Mouse (Mus musculus) cerebellum, adult 9-11 months (tissue): ENCODE results near the gene Arid2.
A peak's percentile ranks its signal among the peaks of the same experiment; 100 is the strongest.

ENCODE experiments used
- DNase-seq: peaks from one replicate; pipeline ENCODE4 v3.0.0; 2022

Gene Arid2

DNA sequence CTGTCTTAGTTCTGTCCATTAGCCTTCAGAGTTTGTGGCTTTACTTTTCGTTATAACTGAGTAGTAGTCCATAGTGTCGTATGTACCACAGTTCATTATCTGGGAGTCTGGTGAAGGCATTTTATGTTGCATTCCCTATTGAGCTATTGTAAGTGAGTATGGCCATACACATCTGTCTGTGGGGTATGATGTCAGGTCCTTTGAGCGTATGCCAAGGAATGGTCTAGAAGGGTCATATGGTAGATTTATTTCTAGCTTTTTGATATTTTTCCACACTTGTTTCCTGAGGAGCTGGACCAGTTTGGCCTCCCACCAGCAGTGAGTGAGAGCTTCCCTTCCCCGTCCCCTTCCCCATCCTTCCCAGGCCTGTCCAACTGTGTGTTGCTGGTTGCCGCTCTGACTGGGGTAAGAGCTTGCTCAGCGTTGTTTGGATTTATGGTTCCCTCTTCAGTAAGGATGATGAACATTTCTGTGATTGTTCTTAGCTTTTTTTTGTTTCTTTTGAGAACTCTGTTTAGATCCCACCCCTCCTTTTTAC is 58.1 kb downstream of the Arid2 start:
- DNase-seq: peak; percentile 25

DNA sequence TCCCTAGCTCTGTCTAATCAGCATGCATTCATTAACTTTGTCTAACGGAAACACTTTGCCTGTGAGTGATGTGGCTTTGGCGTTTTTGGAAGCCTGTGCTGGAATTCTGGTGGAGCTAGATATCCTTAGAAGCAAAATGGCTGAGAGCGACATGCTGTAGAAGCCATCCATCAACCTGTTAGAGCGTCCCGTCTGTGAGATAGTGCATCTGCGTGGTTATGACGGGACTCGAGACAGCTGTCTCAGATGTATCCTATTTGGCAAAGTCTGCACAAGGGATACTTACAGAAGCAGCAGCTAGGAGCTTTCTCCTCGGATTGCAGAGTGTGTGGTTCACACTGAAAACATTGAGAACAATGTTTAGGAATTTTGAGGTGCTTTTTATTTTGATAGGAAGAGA is 64.1 kb downstream of the Arid2 start:
- no peak for DNase-seq

DNA sequence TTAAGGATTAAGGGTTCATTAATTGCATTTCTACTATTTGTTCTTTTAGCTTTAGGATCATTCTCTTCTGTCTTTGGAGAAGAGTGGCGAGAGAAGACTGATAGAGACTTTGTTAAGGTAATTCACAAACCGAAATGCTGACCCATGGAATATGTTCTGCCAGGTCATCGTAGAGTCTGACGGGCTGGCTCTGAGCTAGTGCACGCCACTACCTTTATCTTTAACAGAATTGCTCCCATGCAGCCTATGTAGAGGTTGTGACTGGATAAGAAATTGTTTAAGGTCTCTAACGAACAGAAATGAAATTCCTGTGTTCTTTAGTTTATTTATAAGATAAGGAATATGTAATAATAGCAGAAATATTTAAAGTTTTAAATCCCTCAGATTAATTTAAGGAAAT is 71.6 kb downstream of the Arid2 start:
- no peak for DNase-seq

DNA sequence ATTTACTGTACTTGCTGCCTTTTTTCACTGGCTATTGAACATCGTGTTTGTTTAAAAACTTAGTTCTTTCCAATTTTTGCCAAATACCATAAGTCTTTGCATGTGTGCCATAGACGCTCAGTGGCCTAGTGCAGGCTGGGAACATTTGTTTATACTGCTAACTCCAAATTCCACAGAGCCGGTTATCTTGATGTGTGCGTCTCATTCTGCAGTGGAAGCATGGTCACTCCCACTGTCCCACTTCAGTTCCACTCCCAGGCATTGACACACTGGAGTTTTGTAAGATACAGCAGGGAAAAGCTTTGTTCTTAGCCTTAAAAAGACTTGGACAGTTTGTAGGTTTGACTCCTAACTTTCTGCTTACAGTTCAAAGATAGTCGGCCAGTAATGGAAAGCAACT is 73.3 kb downstream of the Arid2 start:
- DNase-seq: no peak

DNA sequence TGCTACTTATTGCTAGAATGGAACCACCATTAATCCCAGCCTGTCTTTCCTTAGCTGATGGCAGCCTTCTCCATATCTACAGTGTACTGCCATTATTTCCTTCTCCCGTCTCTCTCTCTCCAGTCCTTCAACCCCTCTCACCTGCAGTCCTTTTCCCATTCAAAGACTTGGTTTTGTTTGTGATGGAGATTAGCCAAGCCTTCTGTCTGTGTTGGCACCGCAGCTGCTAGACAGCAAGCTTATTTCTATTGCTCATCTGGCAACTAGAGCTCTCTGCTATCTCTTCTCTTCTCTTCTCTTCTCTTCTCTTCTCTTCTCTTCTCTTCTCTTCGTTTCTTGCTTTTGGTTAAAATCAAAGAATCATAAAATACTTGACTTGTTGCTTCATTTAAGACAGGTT is 78.0 kb downstream of the Arid2 start:
- no peak for DNase-seq

DNA sequence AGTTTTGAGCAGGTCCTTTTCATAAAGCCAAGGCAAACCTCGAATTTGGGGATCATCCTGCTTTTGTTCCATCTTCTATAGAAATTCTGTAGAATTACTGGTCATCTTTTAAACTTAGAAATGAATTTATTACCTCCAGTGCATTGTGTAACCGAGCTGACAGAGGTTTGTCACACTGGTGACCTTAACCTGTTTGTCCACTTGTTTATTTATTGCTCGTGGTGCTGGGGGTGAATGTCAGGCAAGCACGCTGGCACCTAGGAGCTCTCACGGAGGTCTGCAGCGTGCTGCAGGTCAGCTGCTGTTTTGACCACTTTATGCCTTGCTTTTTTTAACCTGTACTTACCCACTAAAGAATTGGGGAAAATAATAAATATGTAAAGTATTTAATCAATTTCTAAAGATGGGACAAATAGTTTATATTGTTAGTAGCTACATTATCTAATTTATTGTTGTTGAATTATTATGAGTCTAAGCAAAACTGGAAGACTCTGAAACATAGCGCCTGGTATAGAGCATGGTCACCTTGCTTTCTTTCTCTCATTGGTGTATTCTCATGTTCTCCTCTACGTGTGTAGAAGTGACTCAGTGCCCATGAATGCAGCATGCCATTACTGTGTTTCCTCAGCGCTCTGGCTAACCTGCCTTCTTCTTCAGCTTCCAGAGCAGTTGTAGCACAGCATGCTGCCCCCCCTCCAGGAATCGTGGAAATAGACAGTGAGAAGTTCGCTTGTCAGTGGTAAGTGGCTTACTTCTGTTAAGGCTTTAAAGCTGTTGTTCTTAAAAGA is 79.1 kb downstream of the Arid2 start:
- DNase-seq: no peak

DNA sequence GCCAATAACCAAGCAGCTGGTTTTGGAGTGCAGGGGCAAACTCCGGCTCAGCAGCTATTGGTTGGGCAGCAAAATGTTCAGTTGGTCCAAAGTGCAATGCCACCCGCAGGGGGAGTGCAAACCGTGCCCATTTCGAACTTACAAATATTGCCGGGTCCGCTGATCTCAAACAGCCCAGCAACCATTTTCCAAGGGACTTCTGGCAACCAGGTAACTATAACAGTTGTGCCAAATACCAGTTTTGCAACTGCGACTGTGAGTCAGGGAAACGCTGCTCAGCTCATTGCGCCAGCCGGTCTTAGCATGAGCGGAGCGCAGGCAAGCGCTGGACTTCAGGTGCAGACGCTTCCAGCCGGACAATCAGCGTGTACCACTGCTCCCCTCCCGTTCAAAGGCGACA is 84.0 kb downstream of the Arid2 start:
- no peak for DNase-seq

DNA sequence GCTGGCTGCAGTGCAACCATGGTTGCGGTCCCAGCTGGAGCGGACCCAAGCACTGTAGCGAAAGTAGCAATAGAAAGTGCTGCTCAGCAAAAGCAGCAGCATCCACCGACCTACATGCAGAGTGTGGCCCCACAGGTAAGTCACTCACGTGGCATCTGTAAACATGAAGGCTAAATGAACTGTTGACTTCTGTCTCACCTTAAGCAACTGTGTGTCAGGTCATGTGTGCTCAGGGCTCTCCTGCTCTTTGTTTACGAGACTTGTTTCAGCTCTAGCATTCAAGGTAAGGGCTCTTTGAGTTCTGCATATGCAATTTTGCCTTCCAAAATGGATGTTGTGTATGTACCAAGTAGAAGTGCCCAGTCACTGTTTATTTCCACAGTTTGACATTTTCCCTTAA is 85.3 kb downstream of the Arid2 start:
- DNase-seq: no peak

DNA sequence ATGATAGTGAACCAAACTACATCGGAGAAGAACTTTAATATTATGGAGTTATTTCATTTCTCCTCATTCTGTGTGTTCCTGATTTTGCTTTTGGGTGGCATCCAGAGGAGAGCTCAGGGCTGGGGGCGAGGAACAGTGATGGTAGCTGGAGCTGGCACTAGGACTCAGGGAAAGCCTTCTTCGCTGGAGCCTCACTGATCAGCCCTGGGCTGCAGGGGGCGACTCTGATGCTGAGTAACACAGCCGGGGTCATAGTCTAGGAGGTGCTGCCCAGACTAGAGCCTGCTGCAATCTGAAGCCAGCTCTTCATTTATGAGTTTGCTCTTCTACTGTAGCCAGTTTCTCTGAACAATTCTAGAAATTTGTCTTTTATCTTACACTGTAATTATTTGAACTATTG is 85.8 kb downstream of the Arid2 start:
- DNase-seq: no peak

DNA sequence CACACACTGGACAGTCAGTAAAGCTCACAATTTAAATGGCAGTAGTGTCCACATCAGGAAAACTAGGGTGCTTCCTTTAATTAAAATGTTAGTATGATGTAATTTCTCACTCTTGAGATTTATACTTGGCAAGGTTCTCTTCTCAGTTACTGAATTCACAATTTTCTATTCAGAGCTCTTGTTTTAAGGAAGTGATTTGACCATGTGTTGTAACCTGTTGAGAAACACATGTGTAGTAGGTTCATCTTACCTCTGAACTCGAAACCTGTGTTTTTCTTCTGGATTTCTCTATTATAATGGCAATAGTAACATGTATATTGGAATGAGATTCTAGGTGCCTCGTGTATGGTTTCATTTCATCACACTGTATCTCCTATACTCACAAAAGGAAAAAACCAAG is 88.9 kb downstream of the Arid2 start:
- DNase-seq: no peak

DNA sequence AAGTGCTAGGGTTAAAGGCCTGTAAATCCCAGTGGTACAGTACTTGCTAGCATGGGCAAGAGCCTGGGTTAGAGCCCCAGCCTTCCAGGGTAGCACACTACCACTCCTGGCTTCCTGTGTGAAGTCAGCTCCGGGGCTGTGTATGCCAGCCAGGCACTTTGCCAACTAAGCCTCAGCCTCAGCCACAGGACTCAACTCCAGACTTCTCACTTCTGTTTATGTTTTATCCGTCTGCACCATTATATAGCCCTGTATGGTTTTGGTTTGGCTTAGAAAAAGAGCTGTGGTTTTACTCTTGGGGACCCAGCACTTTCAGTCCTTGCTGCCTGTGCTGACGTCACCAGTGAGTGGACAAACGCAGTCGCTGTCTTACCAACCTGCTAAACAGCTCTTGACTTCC is 89.9 kb downstream of the Arid2 start:
- DNase-seq: peak; percentile 53

DNA sequence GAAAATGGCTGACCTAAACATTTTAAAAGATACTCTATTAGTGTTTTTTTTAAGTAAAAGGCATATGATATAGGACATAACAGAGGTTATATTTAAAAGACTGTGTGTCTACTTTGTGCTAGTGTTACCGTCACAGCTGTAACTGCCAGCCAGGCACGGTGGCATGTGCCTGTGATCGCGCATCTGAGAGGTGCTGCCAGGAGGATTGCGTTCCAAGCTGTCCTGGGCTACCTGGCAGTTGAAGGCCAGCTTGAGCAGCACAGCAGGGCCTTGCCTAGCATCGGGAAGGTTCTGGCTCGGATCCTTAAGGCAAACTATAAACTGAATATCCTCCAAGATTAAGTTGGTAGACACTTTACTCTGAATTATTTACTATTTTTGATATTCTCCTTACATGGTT is 90.4 kb downstream of the Arid2 start:
- DNase-seq: peak; percentile 75

DNA sequence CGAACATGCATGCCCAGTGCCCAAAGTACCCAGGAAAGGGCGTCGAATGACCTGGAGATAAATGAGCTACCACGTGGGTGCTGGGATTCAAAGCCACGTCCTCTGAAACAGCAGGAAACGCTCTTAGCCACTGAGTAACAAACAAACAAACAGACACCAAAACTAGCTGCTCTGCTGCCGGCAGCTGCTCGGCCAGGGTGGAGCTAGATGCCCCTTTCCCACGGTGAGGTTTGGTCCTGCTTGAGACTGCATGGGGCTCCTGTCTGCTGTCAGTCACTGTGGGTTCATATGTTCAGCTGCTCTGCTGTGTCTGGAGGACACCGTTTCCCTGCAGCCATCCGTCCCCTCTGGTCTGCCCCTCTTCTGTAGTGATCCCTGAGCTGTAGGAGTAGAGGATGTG is 94.9 kb downstream of the Arid2 start:
- no peak for DNase-seq

DNA sequence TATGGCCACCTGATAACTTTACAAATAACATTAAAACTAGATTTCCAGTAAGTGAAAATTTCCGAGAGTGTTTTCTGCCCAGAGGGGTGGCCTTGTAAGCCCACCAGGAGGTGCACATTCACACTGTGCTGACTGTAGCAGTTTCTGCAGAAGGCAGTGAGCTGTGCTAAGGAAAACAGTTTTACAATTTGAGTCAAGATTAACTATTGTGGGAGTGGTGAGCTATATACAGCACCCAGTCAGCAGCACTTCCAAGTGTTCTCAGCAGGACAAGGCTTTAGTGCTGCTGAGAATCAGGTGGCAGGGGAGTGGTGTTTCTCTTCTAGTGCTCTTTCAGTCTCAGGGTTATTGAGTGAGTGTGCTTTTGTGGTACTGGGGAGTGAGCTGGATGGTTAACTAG is 101.2 kb downstream of the Arid2 start:
- no peak for DNase-seq

DNA sequence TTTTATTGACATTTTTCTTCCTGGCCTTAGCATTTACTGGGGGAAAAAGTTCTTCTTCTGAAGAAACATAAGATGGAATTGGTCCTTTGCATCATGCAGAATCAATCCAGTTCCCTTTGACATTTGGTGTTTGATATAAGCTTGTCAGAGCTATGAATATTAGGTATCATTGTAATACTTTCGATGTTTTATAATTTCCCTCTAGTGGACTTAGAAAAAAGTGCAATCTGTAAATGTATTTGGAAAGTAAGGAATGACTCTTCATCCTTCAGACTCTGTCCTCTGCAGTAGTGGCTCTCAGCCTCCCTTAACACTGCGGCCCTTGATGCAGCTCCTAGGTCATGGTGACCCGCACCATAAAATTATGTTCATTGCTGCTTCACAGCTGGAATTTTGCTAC is 105.6 kb downstream of the Arid2 start:
- DNase-seq: no peak

DNA sequence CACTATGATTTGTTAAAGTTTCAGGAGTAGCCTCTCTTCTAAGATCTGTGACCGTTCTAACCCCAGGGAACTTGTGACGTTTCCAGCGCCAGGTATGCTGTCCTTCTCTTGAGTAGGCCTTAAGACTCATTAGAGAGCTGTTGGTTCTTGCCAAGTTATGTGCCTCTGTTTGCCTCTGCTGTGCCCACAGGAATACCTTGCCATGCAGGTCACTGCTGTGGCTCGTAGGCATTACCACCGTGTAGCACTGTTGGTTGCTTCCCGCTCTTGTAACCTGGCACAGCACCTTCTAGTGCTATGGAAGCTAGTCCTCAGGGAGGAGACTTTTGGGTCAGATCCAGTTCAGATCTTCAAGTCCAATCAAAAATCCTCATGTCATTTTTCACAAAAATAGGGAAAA is 107.8 kb downstream of the Arid2 start:
- no peak for DNase-seq

DNA sequence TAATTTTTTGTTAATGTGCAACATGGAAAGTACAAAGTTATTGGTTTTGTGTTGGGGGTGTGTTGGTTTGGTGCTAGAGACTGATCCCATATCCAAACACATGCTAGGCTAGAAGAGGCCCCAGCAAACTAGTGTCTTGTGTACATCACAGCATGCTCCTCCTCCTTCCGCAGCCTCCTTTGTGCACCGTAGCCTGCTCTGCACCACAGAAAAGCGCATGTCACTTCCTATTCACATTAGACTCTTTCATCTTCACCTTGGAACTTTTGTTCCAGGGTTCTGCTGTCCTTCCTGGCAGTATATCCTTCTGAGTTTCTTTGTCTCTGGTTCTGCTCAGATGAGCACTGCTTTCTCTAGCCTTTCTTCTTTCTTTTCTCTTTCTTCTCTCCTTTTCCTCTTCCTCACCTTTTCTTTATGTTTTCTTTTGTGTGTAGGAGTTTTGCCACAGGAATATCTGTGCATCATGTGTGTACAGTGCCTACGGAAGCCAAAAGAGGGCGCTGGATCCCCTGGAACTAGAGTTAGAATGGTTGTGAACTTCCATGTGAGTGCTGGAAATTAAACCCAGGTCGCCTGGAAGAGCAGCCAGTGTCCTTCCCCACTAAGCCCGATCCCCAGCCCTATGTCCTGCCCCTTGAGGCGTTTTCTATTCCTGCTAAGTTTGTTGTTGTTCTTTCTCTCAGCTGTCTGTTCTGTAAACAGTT is 109.5 kb downstream of the Arid2 start:
- DNase-seq: no peak

DNA sequence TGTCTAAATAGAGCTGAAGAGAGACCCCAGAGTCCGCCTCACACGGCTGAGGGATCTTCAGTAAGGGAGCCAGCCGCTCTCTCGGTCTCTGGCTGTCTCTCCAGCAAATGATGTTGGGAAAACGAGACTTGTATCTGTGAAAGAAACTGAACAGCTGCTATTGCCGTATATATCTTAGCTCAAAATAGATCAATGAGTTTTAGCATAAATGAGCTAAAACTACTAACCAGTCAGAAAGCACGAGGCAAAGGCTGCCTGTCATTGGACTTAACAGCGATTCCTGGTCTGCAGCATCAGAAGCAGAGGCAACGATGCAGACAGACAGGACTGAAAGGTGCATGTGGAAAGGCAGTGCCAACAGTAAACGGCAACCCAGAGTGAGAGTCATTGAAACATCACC is 111.0 kb downstream of the Arid2 start:
- no peak for DNase-seq

DNA sequence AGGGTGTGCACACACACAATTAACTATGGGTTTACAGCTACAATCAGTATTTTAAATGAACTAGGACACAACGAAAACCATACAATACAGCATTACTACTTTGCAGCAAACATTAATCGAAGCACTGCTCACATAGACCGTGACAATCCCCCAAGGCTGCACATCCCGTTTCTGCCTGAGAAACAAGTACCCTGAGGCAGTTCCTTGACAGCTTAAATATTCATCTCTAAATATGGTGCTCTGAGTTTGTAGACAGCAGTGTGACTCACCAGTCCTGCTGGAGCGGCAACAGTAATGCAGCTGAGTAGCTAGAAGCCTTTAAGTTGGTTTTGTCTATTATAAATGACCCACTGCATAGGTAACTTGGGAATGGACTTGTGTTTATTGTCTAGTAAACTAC is 118.2 kb downstream of the Arid2 start:
- DNase-seq: no peak

DNA sequence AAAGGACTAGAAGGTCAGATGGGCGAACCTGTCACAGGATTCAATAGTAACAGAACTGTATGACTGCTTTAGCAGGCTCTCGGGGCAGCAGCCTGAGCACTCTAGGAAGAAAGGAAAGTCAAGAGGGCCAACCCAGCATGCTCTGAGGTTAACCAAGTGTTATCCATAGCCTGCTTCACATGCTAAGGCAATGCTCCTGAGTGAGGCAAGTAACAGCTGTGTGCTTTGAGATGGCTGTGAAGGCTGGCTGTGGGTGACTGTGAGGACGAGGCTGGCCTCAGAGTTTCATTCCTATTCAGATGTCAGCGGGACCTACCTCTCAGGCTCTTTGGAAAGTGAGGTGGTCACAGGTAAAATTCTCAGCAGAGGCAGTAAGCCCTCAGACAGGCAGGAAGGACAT is 118.9 kb downstream of the Arid2 start:
- DNase-seq: no peak

DNA sequence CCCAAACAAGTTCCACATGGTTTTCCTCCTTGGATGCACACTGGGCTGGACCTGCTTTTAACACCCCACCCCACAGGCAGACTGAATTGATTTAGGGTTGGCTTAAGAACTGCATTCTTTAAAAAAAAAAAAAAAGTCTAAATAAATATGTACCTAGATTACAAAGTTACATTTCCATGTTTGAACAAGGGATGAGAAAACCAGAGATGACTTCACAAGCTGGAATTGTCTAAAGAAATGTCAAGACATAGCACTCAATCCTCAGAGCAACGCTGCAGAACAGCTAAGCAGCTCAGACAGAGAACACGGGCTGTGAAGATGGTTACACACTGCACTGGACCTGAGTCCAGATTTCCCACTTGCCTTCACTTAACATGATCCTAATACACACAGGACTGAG is 119.8 kb downstream of the Arid2 start:
- no peak for DNase-seq

DNA sequence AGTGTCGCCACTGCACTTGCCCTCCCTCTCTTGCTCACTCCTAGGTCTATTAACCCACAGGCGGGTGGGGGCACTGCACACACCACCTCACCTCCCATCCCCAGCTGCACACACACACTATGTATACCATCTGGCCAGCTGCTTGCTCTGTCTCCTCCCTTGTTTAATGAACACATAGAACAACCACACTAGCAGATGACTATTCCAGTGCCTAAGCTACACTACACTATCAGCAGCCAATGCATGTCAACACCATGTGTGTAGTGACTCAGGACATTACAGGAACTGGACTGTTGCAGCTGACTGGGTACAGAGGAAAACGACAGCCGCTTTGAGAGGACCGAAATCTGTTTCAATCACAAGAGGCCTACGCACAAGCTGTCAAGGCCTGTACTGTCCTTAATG is 121.4 kb downstream of the Arid2 start:
- no peak for DNase-seq

DNA sequence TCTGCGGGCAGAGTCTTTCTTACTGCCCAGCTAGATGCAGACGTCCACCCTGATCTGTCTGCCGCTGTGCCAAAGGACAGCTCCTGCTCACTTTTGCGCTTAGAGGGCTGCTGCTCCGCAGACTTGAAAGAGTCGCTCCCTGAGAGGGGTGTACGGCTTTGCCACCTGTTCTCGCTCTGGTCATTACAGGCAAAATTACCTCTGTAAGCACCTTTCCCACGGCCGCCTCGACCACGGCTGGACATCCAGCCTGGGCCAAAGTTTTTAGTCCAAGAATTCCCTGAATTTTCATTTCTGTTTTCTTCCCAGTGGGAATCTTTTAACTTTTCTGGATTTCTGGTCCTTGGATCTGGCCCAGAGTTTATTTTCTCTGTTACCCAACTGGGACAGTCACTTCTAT is 130.8 kb downstream of the Arid2 start:
- DNase-seq: no peak

DNA sequence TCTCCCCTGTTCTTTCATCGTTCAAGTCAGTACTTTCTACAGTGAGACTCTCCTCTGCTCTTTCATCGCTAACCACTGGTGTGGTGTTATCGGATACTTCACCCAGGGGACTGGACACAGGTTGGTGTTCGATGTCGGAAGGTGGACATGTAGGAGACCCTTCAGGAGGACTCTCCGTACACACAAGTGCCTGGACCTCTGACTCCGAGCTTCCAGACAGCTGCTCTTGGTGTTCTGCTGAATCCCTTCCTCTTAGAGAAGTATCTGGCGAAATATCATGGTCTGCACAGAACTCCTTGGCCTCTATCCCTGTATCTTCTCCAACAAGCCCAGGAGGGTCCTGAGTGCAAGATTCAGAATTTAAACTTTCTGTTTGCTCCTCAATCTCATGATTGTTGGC is 132.6 kb downstream of the Arid2 start:
- DNase-seq: no peak

DNA sequence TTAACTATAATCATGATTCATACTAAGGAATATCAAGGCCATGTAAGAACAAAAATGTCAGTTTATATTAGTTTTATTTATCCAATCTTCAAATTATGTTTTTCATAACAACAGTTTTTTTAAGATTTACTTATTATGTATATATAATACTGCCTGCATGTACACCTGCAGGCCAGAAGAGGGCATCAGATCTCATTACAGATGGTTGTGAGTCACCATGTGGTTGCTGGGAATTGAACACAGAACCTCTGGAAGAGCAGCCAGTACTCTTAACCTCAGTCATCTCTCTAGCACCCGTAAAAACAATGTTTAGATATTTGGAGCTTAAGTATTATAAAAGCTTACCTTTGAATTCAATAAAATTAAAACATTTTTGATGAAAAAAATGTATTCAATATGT is 146.9 kb downstream of the Arid2 start:
- DNase-seq: no peak
